Mouse (Mus musculus) lung, adult 2 months (tissue): ENCODE data around the gene Cdk8.

Experiments used
- CTCF ChIP-seq: fragments of 200-500 bp; IDR thresholded peaks from 2 replicates; pipeline ENCODE4 v1.5.1; 2011; ENCODE audit warnings: mild to moderate bottlenecking, low read length, control low read depth; ENCODE audit not compliant: insufficient read depth
- POLR2A ChIP-seq: fragments of 200-500 bp; IDR thresholded peaks from 2 replicates; pipeline ENCODE4 v1.6.1; 2011; ENCODE audit warnings: low read depth, mild to moderate bottlenecking, control low read depth, low read length, borderline replicate concordance; ENCODE audit errors: extremely low read depth

DNA sequence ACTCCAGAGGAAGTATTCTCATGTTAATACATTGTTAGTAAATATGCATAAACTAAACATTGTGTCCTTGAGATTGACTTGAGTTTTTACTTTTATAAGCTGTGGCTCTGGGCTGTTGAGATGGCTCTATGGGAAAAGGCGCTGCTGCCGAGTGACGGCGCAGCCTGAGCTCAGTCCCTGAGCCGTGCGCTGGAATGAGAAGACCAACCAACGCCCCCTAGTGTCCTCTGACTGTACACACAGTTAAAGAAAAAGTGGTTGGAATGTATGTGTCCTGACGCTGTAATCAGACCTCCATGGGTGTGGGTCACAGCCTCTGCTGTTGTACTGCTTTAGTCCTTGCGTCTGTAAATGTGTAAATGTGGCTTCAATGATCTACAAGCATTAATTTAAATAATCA is 29.0 kb downstream of the Cdk8 start:
- TF ChIP-seq CTCF: peak; percentile 57
- TF ChIP-seq POLR2A: no peak
